Mouse (Mus musculus): Measurements from ENCODE around the gene Nrxn1. TPM values are rescaled to one million over a fixed set of nuclear protein-coding genes. Genes with fewer than 3 reads are reported as not detected.
"Not testable (repeated sequence)": the region's sequence is repeated elsewhere in the genome, so short reads cannot be mapped to it uniquely, and the experiment has no call there.

Nrxn1 gene
- total RNA-seq, 1 experiment from 2014 or later, result not detected

- ATAC-seq (replicated peaks; ENCODE audit: insufficient number of reproducible peaks, low FRiP score, low TSS enrichment, poor library complexity, severe bottlenecking), result no peak
Measured at GRCm38 (mm10) chr17:90506026-90506425, 586.8 kb downstream of the Nrxn1 start.

GRCm38 (mm10) chr17:90503999-90504398, 588.9 kb downstream of the Nrxn1 start:
- ATAC-seq (replicated peaks; ENCODE audit: insufficient number of reproducible peaks, low FRiP score, low TSS enrichment, poor library complexity, severe bottlenecking), result not testable (repeated sequence)

GRCm38 (mm10) chr17:90501023-90501675, 591.7 kb downstream of the Nrxn1 start:
- no peak for ATAC-seq (replicated peaks; ENCODE audit: insufficient number of reproducible peaks, low FRiP score, low TSS enrichment, poor library complexity, severe bottlenecking)

GRCm38 (mm10) chr17:90479531-90480250, 613.2 kb downstream of the Nrxn1 start:
- no peak for ATAC-seq (replicated peaks; ENCODE audit: insufficient number of reproducible peaks, low FRiP score, low TSS enrichment, poor library complexity, severe bottlenecking)

- ATAC-seq (replicated peaks; ENCODE audit: insufficient number of reproducible peaks, low FRiP score, low TSS enrichment, poor library complexity, severe bottlenecking), result no peak
Measured at GRCm38 (mm10) chr17:90456748-90457147, 636.1 kb downstream of the Nrxn1 start.

GRCm38 (mm10) chr17:90455904-90456303, 637.0 kb downstream of the Nrxn1 start:
- no peak for ATAC-seq (replicated peaks; ENCODE audit: insufficient number of reproducible peaks, low FRiP score, low TSS enrichment, poor library complexity, severe bottlenecking)

- no peak for ATAC-seq (replicated peaks; ENCODE audit: insufficient number of reproducible peaks, low FRiP score, low TSS enrichment, poor library complexity, severe bottlenecking)
Measured at GRCm38 (mm10) chr17:90455409-90455775, 637.5 kb downstream of the Nrxn1 start.

GRCm38 (mm10) chr17:90454738-90455408, 638.0 kb downstream of the Nrxn1 start:
- no peak for ATAC-seq (replicated peaks; ENCODE audit: insufficient number of reproducible peaks, low FRiP score, low TSS enrichment, poor library complexity, severe bottlenecking)

GRCm38 (mm10) chr17:90454356-90454737, 638.5 kb downstream of the Nrxn1 start:
- no peak for ATAC-seq (replicated peaks; ENCODE audit: insufficient number of reproducible peaks, low FRiP score, low TSS enrichment, poor library complexity, severe bottlenecking)

- no peak for ATAC-seq (replicated peaks; ENCODE audit: insufficient number of reproducible peaks, low FRiP score, low TSS enrichment, poor library complexity, severe bottlenecking)
Measured at GRCm38 (mm10) chr17:90453280-90453679, 639.6 kb downstream of the Nrxn1 start.

GRCm38 (mm10) chr17:90452770-90453169, 640.1 kb downstream of the Nrxn1 start:
- ATAC-seq (replicated peaks; ENCODE audit: insufficient number of reproducible peaks, low FRiP score, low TSS enrichment, poor library complexity, severe bottlenecking), result no peak

- no peak for ATAC-seq (replicated peaks; ENCODE audit: insufficient number of reproducible peaks, low FRiP score, low TSS enrichment, poor library complexity, severe bottlenecking)
Measured at GRCm38 (mm10) chr17:90451384-90451783, 641.5 kb downstream of the Nrxn1 start.

- ATAC-seq (replicated peaks; ENCODE audit: insufficient number of reproducible peaks, low FRiP score, low TSS enrichment, poor library complexity, severe bottlenecking), result no peak
Measured at GRCm38 (mm10) chr17:90443067-90443466, 649.8 kb downstream of the Nrxn1 start.

- ATAC-seq (replicated peaks; ENCODE audit: insufficient number of reproducible peaks, low FRiP score, low TSS enrichment, poor library complexity, severe bottlenecking), result no peak
Measured at GRCm38 (mm10) chr17:90435836-90436235, 657.0 kb downstream of the Nrxn1 start.

GRCm38 (mm10) chr17:90435371-90435770, 657.5 kb downstream of the Nrxn1 start:
- ATAC-seq (replicated peaks; ENCODE audit: insufficient number of reproducible peaks, low FRiP score, low TSS enrichment, poor library complexity, severe bottlenecking), result no peak

GRCm38 (mm10) chr17:90430211-90430610, 662.7 kb downstream of the Nrxn1 start:
- ATAC-seq (replicated peaks; ENCODE audit: insufficient number of reproducible peaks, low FRiP score, low TSS enrichment, poor library complexity, severe bottlenecking), result no peak

GRCm38 (mm10) chr17:90425974-90426373, 666.9 kb downstream of the Nrxn1 start:
- ATAC-seq (replicated peaks; ENCODE audit: insufficient number of reproducible peaks, low FRiP score, low TSS enrichment, poor library complexity, severe bottlenecking), result no peak

GRCm38 (mm10) chr17:90422591-90422990, 670.3 kb downstream of the Nrxn1 start:
- ATAC-seq (replicated peaks; ENCODE audit: insufficient number of reproducible peaks, low FRiP score, low TSS enrichment, poor library complexity, severe bottlenecking), result no peak

- no peak for ATAC-seq (replicated peaks; ENCODE audit: insufficient number of reproducible peaks, low FRiP score, low TSS enrichment, poor library complexity, severe bottlenecking)
Measured at GRCm38 (mm10) chr17:90420757-90421156, 672.1 kb downstream of the Nrxn1 start.

- ATAC-seq (replicated peaks; ENCODE audit: insufficient number of reproducible peaks, low FRiP score, low TSS enrichment, poor library complexity, severe bottlenecking), result no peak
Measured at GRCm38 (mm10) chr17:90419615-90420014, 673.3 kb downstream of the Nrxn1 start.
